Mouse (Mus musculus) limb, embryonic 13.5 days (tissue): ENCODE measurements around the gene Avil. TPM values are rescaled to one million over a fixed set of nuclear protein-coding genes. Genes with fewer than 3 reads are reported as not detected.
A peak's percentile ranks its signal among the peaks of the same experiment; 100 is the strongest.

Experiments
- ATAC-seq: fragments of 200-750 bp; cut with Nextera tagmentation; 2 replicates; pipeline ENCODE4 v1.8.0; 2017; ENCODE audit warnings: low read depth, moderate number of reproducible peaks, moderate TSS enrichment; ENCODE audit not compliant: low FRiP score
- H3K27ac ChIP-seq: fragments of 300-500 bp; sonication (generic); 2 replicates; pipeline ENCODE4 v1.5.1; 2015; ENCODE audit warnings: inconsistent platforms, mild to moderate bottlenecking, moderate library complexity
- H3K27me3 ChIP-seq: fragments of 300-500 bp; sonication (generic); 2 replicates; pipeline ENCODE4 v1.6.1; 2015; ENCODE audit warnings: mild to moderate bottlenecking, inconsistent platforms
- H3K36me3 ChIP-seq: fragments of 300-500 bp; sonication (generic); 2 replicates; pipeline ENCODE4 v1.6.1; 2015; ENCODE audit warnings: inconsistent platforms, mild to moderate bottlenecking, moderate library complexity
- H3K4me1 ChIP-seq: fragments of 300-500 bp; sonication (generic); 2 replicates; pipeline ENCODE4 v1.6.1; 2015; ENCODE audit warnings: inconsistent platforms
- H3K4me2 ChIP-seq: fragments of 300-500 bp; sonication (generic); replicated peaks from 2 replicates; pipeline ENCODE4 v1.6.1; 2015; ENCODE audit warnings: inconsistent platforms, mild to moderate bottlenecking, moderate library complexity
- H3K4me3 ChIP-seq: fragments of 300-500 bp; sonication (generic); 2 replicates; pipeline ENCODE4 v1.5.1; 2015; ENCODE audit warnings: moderate library complexity, mild to moderate bottlenecking, inconsistent platforms
- H3K9ac ChIP-seq: fragments of 300-500 bp; sonication (generic); 2 replicates; pipeline ENCODE4 v1.6.1; 2015; ENCODE audit warnings: mild to moderate bottlenecking, inconsistent platforms
- H3K9me3 ChIP-seq: fragments of 300-500 bp; sonication (generic); 2 replicates; pipeline ENCODE4 v1.6.1; 2016; ENCODE audit warnings: inconsistent platforms
- WGBS: fragments of 180-500 bp; shearing (Covaris S2); methylation state at CpG from one replicate; pipeline ENCODE4 v1.1.7; 2015; 5-methylcytosine and 5-hydroxymethylcytosine counted together
- polyA plus RNA-seq: library from polyadenylated mRNA; unstranded; fragments of >200 nt; fragmentation: Nextera tagmentation; extraction: Ambion mirVana; gene quantifications from 2 replicates; pipeline ENCODE4 v1.2.1, GENCODE M21; 2015

The Avil gene
- polyA plus RNA-seq, 1 experiment from 2014 or later = 0.56 TPM

DNA sequence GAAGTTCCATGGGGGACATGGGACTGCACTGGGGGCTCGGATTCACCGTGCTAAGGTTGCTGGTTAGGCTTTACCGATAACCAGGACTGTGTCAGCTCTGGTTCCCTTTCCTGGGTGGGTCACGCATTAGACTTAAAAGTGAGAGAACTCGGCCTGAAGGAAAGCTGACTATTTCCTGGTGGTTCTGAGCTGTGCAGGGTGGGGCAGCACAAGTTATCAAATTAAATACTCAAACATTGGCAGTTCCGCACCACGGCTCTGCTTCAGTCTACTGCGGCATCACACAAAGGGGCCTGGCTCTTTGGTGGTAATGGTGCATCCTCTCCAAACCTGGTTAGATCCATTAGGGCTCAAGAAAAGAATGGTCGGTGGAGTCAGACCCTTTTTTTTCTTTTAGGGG is 788 bp downstream of the Avil start:
- 84% methylated on average over 9 of the region's 9 CpGs for WGBS
- Histone ChIP-seq H3K4me3 (no peak overlapping the region), H3K9ac (no peak overlapping the region), H3K9me3 (no peaks in the 10 kb centered on the region), H3K4me1 (no peaks in the 10 kb centered on the region), H3K4me2 (no peak overlapping the region), H3K36me3 (peaks cover 37% of the 10 kb centered on the region), H3K27ac (no peak overlapping the region), H3K27me3 (no peaks in the 10 kb centered on the region)
- ATAC-seq = no peak

DNA sequence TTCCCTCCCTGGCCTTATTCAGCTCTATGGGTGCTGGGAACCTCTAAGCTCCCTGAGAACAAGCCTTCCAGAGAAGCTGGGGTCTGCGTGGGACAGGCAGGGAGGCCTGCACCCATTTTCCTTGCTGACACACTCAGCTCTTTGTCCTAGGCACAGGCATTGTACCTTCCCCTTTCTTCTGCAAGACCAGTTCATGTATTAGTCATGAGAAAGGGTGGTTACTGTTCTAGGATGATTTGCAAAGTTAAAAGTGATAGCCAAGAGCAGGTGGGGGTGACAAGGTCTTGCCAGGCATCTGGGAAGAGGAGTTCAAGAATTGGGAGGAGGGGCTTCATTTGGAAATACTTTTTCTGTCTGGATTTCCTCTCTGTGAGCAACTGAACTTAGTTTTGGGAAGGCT is 1.5 kb downstream of the Avil start:
- H3K9me3 ChIP-seq = no peaks in the 10 kb centered on the region
- H3K27me3 ChIP-seq = no peaks in the 10 kb centered on the region
- no peak overlapping the region for H3K9ac ChIP-seq
- ATAC-seq = no peak
- no peak overlapping the region for H3K4me2 ChIP-seq
- 88% methylated on average over 1 of the region's 1 CpGs for WGBS
- H3K4me3 ChIP-seq = no peak overlapping the region
- peaks cover 36% of the 10 kb centered on the region for H3K36me3 ChIP-seq
- H3K4me1 ChIP-seq = no peaks in the 10 kb centered on the region
- H3K27ac ChIP-seq = no peak overlapping the region

DNA sequence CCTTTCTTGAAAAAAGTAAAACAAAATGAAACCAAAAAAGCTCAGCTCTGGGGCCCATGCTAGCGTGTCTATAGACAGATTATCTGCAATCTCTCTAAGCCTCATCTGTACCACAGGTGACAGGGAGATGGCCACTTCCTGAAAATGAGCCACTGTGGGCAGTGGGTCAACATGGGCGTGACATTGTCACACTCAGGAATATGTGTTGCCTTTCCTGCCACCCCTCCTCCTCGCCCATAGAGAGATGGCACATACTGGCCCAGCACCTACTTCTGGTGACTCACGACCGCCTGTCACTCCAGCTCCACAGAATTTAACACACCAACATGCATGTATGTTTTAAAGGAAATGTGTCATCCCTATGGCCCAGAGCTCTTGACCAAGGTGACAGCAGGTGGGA is 2.3 kb downstream of the Avil start:
- Histone ChIP-seq H3K4me2 (no peak overlapping the region), H3K9me3 (no peaks in the 10 kb centered on the region), H3K27ac (no peak overlapping the region), H3K9ac (no peak overlapping the region), H3K4me1 (no peaks in the 10 kb centered on the region), H3K27me3 (no peaks in the 10 kb centered on the region), H3K36me3 (peaks cover 30% of the 10 kb centered on the region), H3K4me3 (no peak overlapping the region)
- 90% methylated on average over 5 of the region's 5 CpGs for WGBS
- no peak for ATAC-seq

DNA sequence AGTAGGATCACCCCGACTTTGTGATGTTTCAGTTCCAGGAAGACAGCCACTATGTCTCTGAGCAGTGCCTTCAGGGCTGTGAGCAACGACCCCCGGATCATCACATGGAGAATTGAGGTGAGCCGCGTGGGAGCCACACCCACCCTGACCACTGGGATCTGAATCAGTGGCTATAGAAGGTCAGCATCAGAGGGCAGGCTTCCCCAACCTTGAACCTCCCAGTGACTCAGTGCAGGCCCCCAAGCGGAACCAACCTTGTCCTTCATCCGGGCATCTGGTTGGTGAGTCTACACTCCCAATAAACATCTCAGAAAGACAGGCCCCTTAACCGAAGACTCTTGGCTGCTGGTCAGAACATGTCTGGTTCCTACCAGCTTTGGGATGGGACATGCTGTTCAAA is 2.8 kb downstream of the Avil start:
- no peak for ATAC-seq
- WGBS = 84% methylated on average over 8 of the region's 8 CpGs
- H3K4me1 ChIP-seq = no peaks in the 10 kb centered on the region
- no peak overlapping the region for H3K4me2 ChIP-seq
- peaks cover 24% of the 10 kb centered on the region for H3K36me3 ChIP-seq
- H3K27ac ChIP-seq = no peak overlapping the region
- H3K9me3 ChIP-seq = no peaks in the 10 kb centered on the region
- no peaks in the 10 kb centered on the region for H3K27me3 ChIP-seq
- no peak overlapping the region for H3K4me3 ChIP-seq
- H3K9ac ChIP-seq = no peak overlapping the region

DNA sequence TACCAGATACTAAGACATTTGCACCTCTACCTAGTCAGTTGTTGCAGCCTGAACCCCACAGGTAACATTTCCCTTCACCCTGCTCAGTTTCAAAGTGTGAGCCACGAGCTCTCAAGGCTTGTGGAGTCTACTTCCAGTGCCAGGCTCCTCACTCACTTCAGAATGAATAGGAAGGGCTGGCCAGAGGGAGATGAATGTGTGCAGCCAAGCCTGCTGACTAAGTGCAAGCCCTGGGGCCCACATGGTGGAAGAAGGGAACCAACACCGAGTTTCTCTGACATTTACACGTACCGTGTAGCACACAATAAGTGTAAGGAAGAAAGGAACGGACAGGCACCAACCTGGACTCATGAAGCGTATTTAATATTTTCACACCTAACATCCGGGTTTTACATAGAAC is 3.3 kb downstream of the Avil start:
- no peak for ATAC-seq
- Histone ChIP-seq H3K36me3 (peaks cover 19% of the 10 kb centered on the region), H3K9me3 (no peaks in the 10 kb centered on the region), H3K4me2 (no peak overlapping the region), H3K27ac (no peak overlapping the region), H3K4me3 (no peak overlapping the region), H3K4me1 (no peaks in the 10 kb centered on the region), H3K9ac (no peak overlapping the region), H3K27me3 (no peaks in the 10 kb centered on the region)
- 89% methylated on average over 7 of the region's 7 CpGs for whole genome bisulfite sequencing

DNA sequence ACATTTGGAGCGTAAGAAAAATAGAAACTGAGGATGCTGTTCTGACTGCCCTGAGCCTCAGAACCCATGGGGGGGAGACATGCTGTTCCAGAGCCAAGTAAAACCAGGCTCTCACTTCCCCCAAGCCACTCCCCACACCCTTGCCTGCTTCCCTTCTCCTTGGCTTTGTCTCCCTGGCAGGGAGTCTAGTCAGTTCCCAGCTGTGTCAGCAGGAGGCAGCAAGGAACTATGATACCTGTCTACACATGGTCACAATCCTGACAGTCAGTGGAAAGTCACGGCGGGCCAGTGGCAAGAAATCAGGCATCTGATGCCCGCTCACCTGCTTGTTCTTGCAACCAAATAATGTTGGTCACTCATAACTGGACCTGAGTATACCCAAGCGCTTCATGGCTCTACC is 16.0 kb downstream of the Avil start:
- 45% methylated on average over 5 of the region's 5 CpGs for WGBS

DNA sequence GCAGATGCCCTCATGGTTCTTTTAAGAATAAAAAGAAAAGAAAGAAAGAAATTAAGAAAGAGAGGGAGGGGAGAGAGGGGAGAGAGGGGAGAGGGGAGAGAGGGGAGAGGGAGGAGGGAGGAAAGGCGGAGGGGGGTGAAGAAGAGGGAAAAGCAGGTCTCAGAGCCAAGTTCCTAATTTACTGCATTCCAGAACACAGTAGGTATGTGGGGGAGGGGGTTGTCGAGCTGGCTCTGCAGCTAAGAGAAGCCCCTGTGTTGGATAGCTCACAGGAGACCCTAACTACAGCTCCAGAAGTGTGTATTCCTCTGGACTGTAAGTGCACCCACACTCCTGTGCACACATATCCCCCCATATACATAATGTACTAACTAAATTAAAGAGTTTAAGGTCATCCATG is 16.6 kb downstream of the Avil start:
- WGBS = 19% methylated on average over 2 of the region's 2 CpGs
- peak overlapping the region; percentile 2; the same call in 1 of the 2 replicates for H3K4me2 ChIP-seq
- peaks cover 21% of the 10 kb centered on the region for H3K4me1 ChIP-seq
- H3K27me3 ChIP-seq = no peaks in the 10 kb centered on the region
- H3K9ac ChIP-seq = no peak overlapping the region
- peak overlapping the region; percentile 10; the same call in 1 of the 2 replicates for H3K27ac ChIP-seq
- no peak overlapping the region for H3K4me3 ChIP-seq
- peaks cover 5% of the 10 kb centered on the region for H3K36me3 ChIP-seq
- ATAC-seq = peak; percentile 68; the same call in 1 of the 2 replicates
- H3K9me3 ChIP-seq = no peaks in the 10 kb centered on the region

More for the DNA sequence above, 16.0 kb downstream of the Avil start:
- no peak overlapping the region for H3K9ac ChIP-seq
- H3K4me1 ChIP-seq = peaks cover 21% of the 10 kb centered on the region
- no peak overlapping the region for H3K4me3 ChIP-seq
- H3K4me2 ChIP-seq = peak overlapping the region; percentile 2; the same call in 1 of the 2 replicates
- no peaks in the 10 kb centered on the region for H3K36me3 ChIP-seq
- H3K27ac ChIP-seq = no peak overlapping the region; the same call in 1 of the 2 replicates
- peak; percentile 72; the same call in 1 of the 2 replicates for ATAC-seq
- H3K9me3 ChIP-seq = no peaks in the 10 kb centered on the region
- no peaks in the 10 kb centered on the region for H3K27me3 ChIP-seq

DNA sequence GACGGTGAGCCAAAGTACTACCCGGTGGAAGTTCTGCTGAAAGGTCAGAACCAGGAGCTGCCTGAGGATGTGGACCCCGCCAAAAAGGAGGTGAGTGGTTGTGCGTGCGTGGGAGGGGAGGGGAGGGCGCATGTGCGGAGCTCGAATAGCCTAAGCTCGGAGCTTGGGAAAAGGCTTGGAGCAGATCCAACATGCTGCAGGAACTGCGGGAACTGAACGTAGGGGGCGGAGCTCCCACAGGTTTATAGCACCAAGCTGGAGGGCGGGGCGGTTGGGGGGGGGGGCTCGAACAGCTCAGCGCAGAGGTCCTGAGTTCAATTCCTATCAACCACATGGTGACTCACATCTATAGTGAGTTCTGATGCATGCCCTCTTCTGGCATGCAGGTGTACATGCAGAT is 17.9 kb downstream of the Avil start:
- 63% methylated on average over 16 of the region's 16 CpGs for WGBS
- no peak for ATAC-seq
- H3K36me3 ChIP-seq = peaks cover 17% of the 10 kb centered on the region
- H3K4me3 ChIP-seq = no peak overlapping the region
- no peak overlapping the region for H3K4me2 ChIP-seq
- no peak overlapping the region for H3K27ac ChIP-seq
- H3K9ac ChIP-seq = no peak overlapping the region
- H3K9me3 ChIP-seq = no peaks in the 10 kb centered on the region
- H3K4me1 ChIP-seq = peaks cover 21% of the 10 kb centered on the region
- H3K27me3 ChIP-seq = no peaks in the 10 kb centered on the region

DNA sequence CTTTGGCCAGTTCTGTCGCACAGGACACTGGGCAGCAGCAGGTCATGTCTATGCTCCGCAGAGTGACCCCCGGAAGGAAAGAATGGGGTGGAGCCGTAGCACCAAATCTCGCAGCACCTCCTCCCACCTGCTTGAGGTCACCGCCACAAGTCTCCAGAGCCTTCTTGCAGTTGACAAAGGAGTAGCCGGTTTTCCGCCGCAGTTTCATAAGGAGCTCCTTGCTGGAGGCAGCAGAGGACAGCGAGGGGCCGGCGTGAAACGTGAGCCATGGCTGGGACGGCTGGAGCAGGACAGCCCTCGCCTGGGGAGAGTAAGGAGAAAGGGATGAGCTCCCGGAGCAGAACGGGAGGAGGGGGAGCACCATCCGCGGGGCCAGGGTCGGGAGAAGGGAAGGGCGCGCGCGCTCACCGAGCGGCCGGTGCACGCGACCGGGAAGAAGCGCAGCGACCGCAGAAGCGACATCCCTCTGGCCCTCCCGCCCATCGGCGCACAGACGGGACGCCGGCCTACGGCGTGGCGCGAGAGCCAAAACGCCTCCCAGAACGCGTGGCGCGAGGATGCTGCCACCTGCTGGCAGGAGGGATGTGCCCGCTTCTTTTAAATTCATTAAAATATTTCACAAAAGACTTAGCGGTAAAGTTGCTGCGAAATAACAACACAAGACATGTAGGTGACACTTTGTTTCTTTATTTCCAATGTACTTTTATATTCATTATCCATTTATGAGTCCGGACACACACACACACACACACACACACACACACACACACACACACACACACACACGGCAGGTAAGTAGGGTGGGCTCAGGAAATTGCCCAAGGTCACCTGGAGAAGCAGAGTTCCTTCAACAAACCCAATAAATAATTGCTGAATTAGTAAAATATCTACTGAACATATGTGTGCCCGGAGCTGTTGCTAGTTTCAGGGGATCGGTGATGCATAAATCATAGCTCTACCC is 30.1 kb downstream of the Avil start, which contains the start of gene Tsfm:
Tsfm (minus strand) TSS at position 505 of the 961 bp plus-strand sequence.
- Histone ChIP-seq H3K9me3 (no peaks in the 10 kb centered on the region), H3K4me1 (peaks cover 8% of the 10 kb centered on the region), H3K27ac (peak within 1 kb of the TSS; percentile 75), H3K36me3 (peaks cover 39% of the 10 kb centered on the region), H3K4me2 (peak within 1 kb of the TSS; percentile 87), H3K9ac (peak within 1 kb of the TSS; percentile 94), H3K27me3 (no peaks in the 10 kb centered on the region), H3K4me3 (peak within 1 kb of the TSS; percentile 92)
- WGBS = 5% methylated on average over 55 of the region's 56 CpGs
- ATAC-seq = peak; percentile 80

DNA sequence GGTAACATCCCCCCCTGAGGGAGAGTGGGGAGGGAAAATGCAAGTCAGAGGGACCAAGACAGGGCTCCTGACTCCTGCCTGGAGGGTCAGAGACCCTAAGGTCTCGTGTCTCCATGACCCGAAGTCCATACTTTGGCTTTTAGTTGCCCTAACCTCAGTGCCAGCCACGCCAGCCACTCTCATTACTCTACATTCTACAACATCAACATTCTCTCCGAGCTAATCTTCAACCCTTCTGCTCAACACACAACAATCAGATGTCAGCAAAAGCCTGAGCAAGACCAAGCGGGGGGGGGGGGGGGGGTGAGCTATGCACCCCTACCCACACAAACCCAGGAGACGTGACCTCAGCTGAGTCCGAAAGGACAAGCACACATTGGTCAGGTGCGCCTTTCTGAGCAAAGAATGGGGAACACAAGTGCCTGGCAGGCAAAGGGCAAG is 32.8 kb downstream of the Avil start:
- no peak for ATAC-seq
- no peak overlapping the region for H3K4me2 ChIP-seq
- 77% methylated on average over 8 of the region's 8 CpGs for WGBS

DNA sequence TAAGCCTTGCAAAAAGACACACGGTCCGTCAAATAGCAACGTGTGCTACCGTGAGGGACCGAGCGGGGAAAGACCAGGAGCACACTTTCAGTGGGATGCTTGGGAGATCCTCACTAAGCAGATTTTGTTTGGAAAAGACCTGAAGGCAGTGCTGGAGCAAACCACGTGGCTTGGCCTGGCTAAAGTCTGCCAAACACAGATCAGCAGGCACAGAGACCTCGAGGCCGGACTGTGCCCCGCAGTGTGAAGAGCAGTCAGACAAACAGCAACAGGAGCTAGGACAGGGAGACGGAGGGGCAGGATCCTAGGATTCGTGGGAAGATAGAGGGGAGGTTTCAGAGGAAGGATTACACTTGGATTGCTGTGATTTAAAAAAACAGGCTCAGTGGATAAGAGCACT is 35.8 kb downstream of the Avil start:
- 82% methylated on average over 12 of the region's 12 CpGs for WGBS
- ATAC-seq = no peak
- H3K27me3 ChIP-seq = peaks cover 11% of the 10 kb centered on the region
- H3K9ac ChIP-seq = no peak overlapping the region
- no peak overlapping the region for H3K4me2 ChIP-seq
- H3K9me3 ChIP-seq = no peaks in the 10 kb centered on the region
- H3K4me1 ChIP-seq = peaks cover 7% of the 10 kb centered on the region
- H3K27ac ChIP-seq = no peak overlapping the region
- no peak overlapping the region for H3K4me3 ChIP-seq
- no peaks in the 10 kb centered on the region for H3K36me3 ChIP-seq

More for the DNA sequence above, 32.8 kb downstream of the Avil start:
- Histone ChIP-seq H3K27me3 (no peaks in the 10 kb centered on the region), H3K9me3 (no peaks in the 10 kb centered on the region), H3K27ac (no peak overlapping the region), H3K4me3 (no peak overlapping the region), H3K9ac (no peak overlapping the region), H3K36me3 (peaks cover 12% of the 10 kb centered on the region), H3K4me1 (peaks cover 8% of the 10 kb centered on the region)

DNA sequence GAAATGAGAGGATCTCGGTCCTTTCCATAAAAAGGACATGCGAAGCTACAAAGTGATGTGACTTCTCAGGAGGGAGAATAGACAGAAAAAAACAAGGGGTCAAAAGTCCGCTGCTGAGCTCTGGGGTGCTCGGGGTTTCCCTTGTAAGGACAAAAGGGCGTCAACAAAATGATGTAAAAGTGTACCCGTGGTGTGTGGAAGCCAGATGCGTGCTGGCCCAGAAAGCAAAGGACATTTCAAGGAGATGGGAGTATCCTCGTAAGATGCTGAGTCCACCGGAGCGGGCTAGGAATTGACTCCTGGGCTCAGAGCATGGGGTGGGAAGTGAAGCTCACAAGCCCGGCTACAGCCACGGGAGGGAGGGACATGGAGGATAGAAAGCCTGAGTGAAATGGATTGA is 37.1 kb downstream of the Avil start:
- H3K9ac ChIP-seq = no peak overlapping the region
- no peaks in the 10 kb centered on the region for H3K36me3 ChIP-seq
- ATAC-seq = no peak
- H3K4me1 ChIP-seq = peaks cover 12% of the 10 kb centered on the region
- H3K4me3 ChIP-seq = no peak overlapping the region
- 77% methylated on average over 12 of the region's 12 CpGs for WGBS
- H3K4me2 ChIP-seq = no peak overlapping the region
- no peak overlapping the region for H3K27ac ChIP-seq
- no peaks in the 10 kb centered on the region for H3K9me3 ChIP-seq
- peaks cover 11% of the 10 kb centered on the region for H3K27me3 ChIP-seq
